Mouse (Mus musculus) C2C12 (cell line): Measurements from ENCODE around the gene Prdm8. TPM values are rescaled to one million over a fixed set of nuclear protein-coding genes. Genes with fewer than 3 reads are reported as not detected.

ENCODE experiments used
- H3K27me3 ChIP-seq: one replicate; pipeline ENCODE4 v1.6.1; 2011; ENCODE audit not compliant: control insufficient read depth, insufficient read depth, insufficient read length
- H3K36me3 ChIP-seq: one replicate; pipeline ENCODE4 v1.6.1; 2011; ENCODE audit not compliant: control insufficient read depth, insufficient read depth
- H3K4me3 ChIP-seq: one replicate; pipeline ENCODE4 v1.5.1; 2011; ENCODE audit warnings: mild to moderate bottlenecking, control low read depth; ENCODE audit not compliant: poor library complexity, insufficient read depth, severe bottlenecking
- H3K79me2 ChIP-seq: one replicate; pipeline ENCODE4 v1.6.1; 2011; ENCODE audit not compliant: control insufficient read depth, insufficient read depth
- H3K79me3 ChIP-seq: one replicate; pipeline ENCODE4 v1.6.1; 2011; ENCODE audit warnings: low read depth, control low read depth
- H3ac ChIP-seq: one replicate; pipeline ENCODE3; 2011; ENCODE audit warnings: low read depth; ENCODE audit not compliant: control insufficient read depth, insufficient read length
- FOSL1 ChIP-seq: IDR thresholded peaks from one replicate; pipeline ENCODE4 v1.8.0; 2011; ENCODE audit warnings: mild to moderate bottlenecking, low read length; ENCODE audit not compliant: poor library complexity, insufficient read depth, severe bottlenecking
- polyA plus RNA-seq: library from polyadenylated mRNA; unstranded; fragments of >200 nt; fragmentation: generic; extraction: Trizol; gene quantifications from one replicate; pipeline ENCODE4 v1.2.1, GENCODE M21; 2012; ENCODE audit warnings: missing spikeins

Prdm8 gene
- polyA plus RNA-seq, 1 experiment: 1.7 TPM

- Histone ChIP-seq H3K36me3 (no peaks in the 10 kb centered on the region), H3K79me3 (no peaks in the 10 kb centered on the region), H3K27me3 (no peaks in the 10 kb centered on the region), H3ac (no peak overlapping the region), H3K79me2 (no peaks in the 10 kb centered on the region), H3K4me3 (no peak overlapping the region)
- TF ChIP-seq FOSL1: no peak
These were observed 71.5 kb downstream of the Prdm8 start for GRCm38 (mm10) chr5:98238466-98238865.

Other genes with a start within 250 kb of the Prdm8 start
- gene Antxr2, start 136.2 kb upstream of the Prdm8 start, polyA plus RNA-seq: 33.6 TPM
- gene Fgf5, start 87.0 kb downstream of the Prdm8 start, polyA plus RNA-seq: 0.63 TPM
- 0.09 TPM for gene Cfap299, start 162.1 kb downstream of the Prdm8 start, polyA plus RNA-seq